Mouse (Mus musculus) stomach, embryonic 15.5 days (tissue): Measurements from ENCODE around the gene Gabrb1. TPM values are rescaled to one million over a fixed set of nuclear protein-coding genes. Genes with fewer than 3 reads are reported as not detected.

ENCODE experiments used
- ATAC-seq: fragments of 200-750 bp; cut with Nextera tagmentation; 2 replicates; pipeline ENCODE4 v1.8.0; 2017; ENCODE audit warnings: low read depth, moderate number of reproducible peaks, moderate TSS enrichment; ENCODE audit not compliant: insufficient read depth, low FRiP score
- H3K27ac ChIP-seq: fragments of 300-500 bp; sonication (generic); 2 replicates; pipeline ENCODE4 v1.5.1; 2015; ENCODE audit warnings: mild to moderate bottlenecking, inconsistent platforms
- H3K27me3 ChIP-seq: fragments of 300-500 bp; sonication (generic); replicated peaks from 2 replicates; pipeline ENCODE4 v1.6.1; 2015; ENCODE audit warnings: inconsistent platforms
- H3K36me3 ChIP-seq: fragments of 300-500 bp; sonication (generic); 2 replicates; pipeline ENCODE4 v1.6.1; 2015; ENCODE audit warnings: inconsistent platforms
- H3K4me1 ChIP-seq: fragments of 300-500 bp; sonication (generic); 2 replicates; pipeline ENCODE4 v1.6.1; 2015; ENCODE audit warnings: inconsistent platforms
- H3K4me2 ChIP-seq: fragments of 300-500 bp; sonication (generic); 2 replicates; pipeline ENCODE4 v1.6.1; 2015; ENCODE audit warnings: mild to moderate bottlenecking, inconsistent platforms
- H3K4me3 ChIP-seq: fragments of 300-500 bp; sonication (generic); replicated peaks from 2 replicates; pipeline ENCODE4 v1.5.1; 2015; ENCODE audit warnings: inconsistent platforms
- H3K9ac ChIP-seq: fragments of 300-500 bp; sonication (generic); 2 replicates; pipeline ENCODE4 v1.6.1; 2015; ENCODE audit warnings: inconsistent platforms
- H3K9me3 ChIP-seq: fragments of 300-500 bp; sonication (generic); 2 replicates; pipeline ENCODE4 v1.6.1; 2016; ENCODE audit warnings: inconsistent platforms
- whole genome bisulfite sequencing: fragments of 180-500 bp; shearing (Covaris S2); methylation state at CpG from one replicate; pipeline ENCODE4 v1.1.7; 2015; 5-methylcytosine and 5-hydroxymethylcytosine counted together
- polyA plus RNA-seq: library from polyadenylated mRNA; unstranded; fragments of >200 nt; fragmentation: Nextera tagmentation; extraction: Ambion mirVana; gene quantifications from 2 replicates; pipeline ENCODE4 v1.2.1, GENCODE M21; 2015

Gene Gabrb1
- polyA plus RNA-seq, 1 experiment from 2014 or later, result 0.63 TPM

GRCm38 (mm10) chr5:71700468-71701272, 42.8 kb downstream of the Gabrb1 start:
- H3K9me3 ChIP-seq, result no peaks in the 10 kb centered on the region
- no peak overlapping the region for H3K9ac ChIP-seq
- peak overlapping the region; percentile 80 for H3K4me2 ChIP-seq
- 0 out of 2 replicates have a peak, but pooled peaks cover 3% of the 10 kb centered on the region for H3K27me3 ChIP-seq
- H3K36me3 ChIP-seq, result no peaks in the 10 kb centered on the region
- under 1% methylated on average over 46 of the region's 46 CpGs for WGBS
- peak overlapping the region; percentile 47 for H3K4me3 ChIP-seq
- H3K4me1 ChIP-seq, result peaks cover 4% of the 10 kb centered on the region; the same call in 1 of the 2 replicates
- no peak overlapping the region for H3K27ac ChIP-seq
- ATAC-seq, result peak; percentile 87

- Histone ChIP-seq H3K4me3 (peak overlapping the region; percentile 47), H3K4me2 (peak overlapping the region; percentile 80), H3K9ac (no peak overlapping the region), H3K27me3 (0 out of 2 replicates have a peak, but pooled peaks cover 3% of the 10 kb centered on the region), H3K9me3 (no peaks in the 10 kb centered on the region), H3K36me3 (no peaks in the 10 kb centered on the region), H3K4me1 (peaks cover 4% of the 10 kb centered on the region; the same call in 1 of the 2 replicates), H3K27ac (no peak overlapping the region)
- 1% methylated on average over 6 of the region's 6 CpGs for WGBS
- ATAC-seq, result peak; percentile 67; the same call in 1 of the 2 replicates
These were observed 43.3 kb downstream of the Gabrb1 start for GRCm38 (mm10) chr5:71701273-71701614.

GRCm38 (mm10) chr5:71732931-71733792, 75.2 kb downstream of the Gabrb1 start:
- Histone ChIP-seq H3K27ac (no peak overlapping the region), H3K4me2 (no peak overlapping the region), H3K27me3 (no peaks in the 10 kb centered on the region), H3K9ac (no peak overlapping the region), H3K4me3 (no peak overlapping the region), H3K9me3 (no peaks in the 10 kb centered on the region), H3K4me1 (no peaks in the 10 kb centered on the region), H3K36me3 (no peaks in the 10 kb centered on the region)
- WGBS, result 79% methylated on average over 8 of the region's 8 CpGs
- ATAC-seq, result no peak

- 68% methylated on average over 2 of the region's 2 CpGs for WGBS
- H3K27ac ChIP-seq, result no peak overlapping the region
- no peak overlapping the region for H3K4me3 ChIP-seq
- no peak overlapping the region for H3K4me2 ChIP-seq
- H3K36me3 ChIP-seq, result no peaks in the 10 kb centered on the region
- no peak overlapping the region for H3K9ac ChIP-seq
- no peaks in the 10 kb centered on the region for H3K27me3 ChIP-seq
- no peaks in the 10 kb centered on the region for H3K4me1 ChIP-seq
- no peak for ATAC-seq
- no peaks in the 10 kb centered on the region for H3K9me3 ChIP-seq
These were observed 89.5 kb downstream of the Gabrb1 start for GRCm38 (mm10) chr5:71747411-71747810.

GRCm38 (mm10) chr5:71753966-71754365, 96.1 kb downstream of the Gabrb1 start:
- 74% methylated on average over 5 of the region's 5 CpGs for WGBS
- H3K9me3 ChIP-seq, result no peaks in the 10 kb centered on the region

GRCm38 (mm10) chr5:71761105-71761504, 103.2 kb downstream of the Gabrb1 start:
- no peak overlapping the region for H3K4me3 ChIP-seq
- no peak overlapping the region for H3K4me2 ChIP-seq
- H3K27me3 ChIP-seq, result no peaks in the 10 kb centered on the region
- no peak for ATAC-seq
- H3K9me3 ChIP-seq, result no peaks in the 10 kb centered on the region
- 90% methylated on average over 6 of the region's 6 CpGs for WGBS
- no peaks in the 10 kb centered on the region for H3K36me3 ChIP-seq
- no peaks in the 10 kb centered on the region for H3K4me1 ChIP-seq
- H3K9ac ChIP-seq, result no peak overlapping the region
- H3K27ac ChIP-seq, result no peak overlapping the region

More at GRCm38 (mm10) chr5:71753966-71754365, 96.1 kb downstream of the Gabrb1 start:
- no peak overlapping the region for H3K27ac ChIP-seq
- H3K36me3 ChIP-seq, result no peaks in the 10 kb centered on the region
- H3K4me2 ChIP-seq, result no peak overlapping the region
- H3K9ac ChIP-seq, result no peak overlapping the region
- H3K4me1 ChIP-seq, result no peaks in the 10 kb centered on the region
- no peak for ATAC-seq
- H3K27me3 ChIP-seq, result no peaks in the 10 kb centered on the region
- H3K4me3 ChIP-seq, result no peak overlapping the region

- no peak overlapping the region for H3K27ac ChIP-seq
- no peaks in the 10 kb centered on the region for H3K27me3 ChIP-seq
- no peaks in the 10 kb centered on the region for H3K36me3 ChIP-seq
- no peak for ATAC-seq
- 44% methylated on average over 2 of the region's 2 CpGs for WGBS
- H3K4me1 ChIP-seq, result no peaks in the 10 kb centered on the region
- no peaks in the 10 kb centered on the region for H3K9me3 ChIP-seq
- no peak overlapping the region for H3K4me3 ChIP-seq
- no peak overlapping the region for H3K4me2 ChIP-seq
- no peak overlapping the region for H3K9ac ChIP-seq
These were observed 123.7 kb downstream of the Gabrb1 start for GRCm38 (mm10) chr5:71781514-71782179.

- Histone ChIP-seq H3K4me2 (no peak overlapping the region), H3K27ac (no peak overlapping the region), H3K27me3 (no peaks in the 10 kb centered on the region), H3K4me1 (no peaks in the 10 kb centered on the region), H3K36me3 (no peaks in the 10 kb centered on the region), H3K4me3 (no peak overlapping the region), H3K9me3 (no peaks in the 10 kb centered on the region), H3K9ac (no peak overlapping the region)
- no peak for ATAC-seq
- 8% methylated on average over 1 of the region's 1 CpGs for WGBS
These were observed 164.9 kb downstream of the Gabrb1 start for GRCm38 (mm10) chr5:71822862-71823261.

GRCm38 (mm10) chr5:71828342-71828741, 170.4 kb downstream of the Gabrb1 start:
- no peaks in the 10 kb centered on the region for H3K27me3 ChIP-seq
- no peak for ATAC-seq

GRCm38 (mm10) chr5:71828996-71829395, 171.1 kb downstream of the Gabrb1 start:
- H3K36me3 ChIP-seq, result no peaks in the 10 kb centered on the region
- H3K4me1 ChIP-seq, result no peaks in the 10 kb centered on the region
- H3K9me3 ChIP-seq, result no peaks in the 10 kb centered on the region
- 49% methylated on average over 1 of the region's 1 CpGs for WGBS
- no peaks in the 10 kb centered on the region for H3K27me3 ChIP-seq
- no peak overlapping the region for H3K9ac ChIP-seq
- no peak for ATAC-seq
- no peak overlapping the region for H3K27ac ChIP-seq
- H3K4me2 ChIP-seq, result no peak overlapping the region
- H3K4me3 ChIP-seq, result no peak overlapping the region

More at GRCm38 (mm10) chr5:71828342-71828741, 170.4 kb downstream of the Gabrb1 start:
- Histone ChIP-seq H3K4me1 (no peaks in the 10 kb centered on the region), H3K4me2 (no peak overlapping the region), H3K36me3 (no peaks in the 10 kb centered on the region), H3K9me3 (no peaks in the 10 kb centered on the region), H3K27ac (no peak overlapping the region), H3K9ac (no peak overlapping the region), H3K4me3 (no peak overlapping the region)

GRCm38 (mm10) chr5:71830342-71830741, 172.4 kb downstream of the Gabrb1 start:
- H3K36me3 ChIP-seq, result no peaks in the 10 kb centered on the region
- H3K4me1 ChIP-seq, result no peaks in the 10 kb centered on the region
- no peak overlapping the region for H3K27ac ChIP-seq
- WGBS, result 67% methylated on average over 2 of the region's 2 CpGs
- no peak overlapping the region for H3K4me3 ChIP-seq
- H3K9me3 ChIP-seq, result no peaks in the 10 kb centered on the region
- H3K9ac ChIP-seq, result no peak overlapping the region
- no peaks in the 10 kb centered on the region for H3K27me3 ChIP-seq
- no peak overlapping the region for H3K4me2 ChIP-seq
- no peak for ATAC-seq
